Mouse (Mus musculus) liver (tissue): Measurements from ENCODE around the gene Hnrnpu.
"Not testable (repeated sequence)": the region's sequence is repeated elsewhere in the genome, so short reads cannot be mapped to it uniquely, and the experiment has no call there.

Experiments
- DNase-seq: peaks from one replicate; pipeline ENCODE4 v3.0.0-alpha.2; 2020; ENCODE audit warnings: mixed read lengths

The Hnrnpu gene

DNA sequence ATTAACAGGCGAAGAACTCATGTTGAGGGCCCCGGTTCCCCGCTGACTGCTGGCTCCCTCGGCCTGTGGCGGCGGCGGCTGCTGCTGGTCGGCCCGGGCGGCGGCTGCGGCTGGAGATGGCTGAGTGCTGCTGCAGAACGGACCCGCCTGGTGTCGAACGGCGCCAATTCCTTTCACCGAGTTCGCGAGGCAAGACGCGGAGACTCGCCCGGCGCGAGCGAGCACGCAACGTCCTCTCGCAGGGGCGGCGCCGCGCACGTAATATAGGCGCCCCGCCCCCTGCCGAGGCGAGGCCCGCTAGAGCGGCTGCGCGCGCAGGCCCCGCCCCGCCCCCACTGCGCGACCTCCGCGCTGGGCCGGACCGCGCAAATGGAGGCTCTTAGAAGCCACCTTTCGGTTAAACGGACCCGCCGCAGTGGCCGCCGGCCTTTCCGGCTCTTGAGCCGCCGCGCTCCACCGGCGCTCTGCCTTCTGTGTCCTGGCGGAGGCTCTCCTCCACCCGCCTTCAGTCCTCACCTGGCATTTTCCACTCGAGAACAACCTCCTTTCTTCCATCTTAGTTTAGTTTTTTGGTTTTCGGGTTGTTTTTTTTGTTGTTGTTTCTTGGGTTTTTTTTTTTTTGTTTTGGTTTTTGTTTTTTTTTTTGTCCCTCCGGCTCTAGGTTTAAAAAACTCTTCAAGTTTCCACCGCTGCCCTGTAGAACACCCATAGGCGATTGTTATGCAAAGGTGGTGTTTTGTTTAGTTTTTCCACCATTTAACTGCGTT is at the start of gene Hnrnpu:
Gene Hnrnpu, minus strand, starts transcription at position 247 of the 767 bp plus-strand sequence.
- peak; percentile 97 for DNase-seq

DNA sequence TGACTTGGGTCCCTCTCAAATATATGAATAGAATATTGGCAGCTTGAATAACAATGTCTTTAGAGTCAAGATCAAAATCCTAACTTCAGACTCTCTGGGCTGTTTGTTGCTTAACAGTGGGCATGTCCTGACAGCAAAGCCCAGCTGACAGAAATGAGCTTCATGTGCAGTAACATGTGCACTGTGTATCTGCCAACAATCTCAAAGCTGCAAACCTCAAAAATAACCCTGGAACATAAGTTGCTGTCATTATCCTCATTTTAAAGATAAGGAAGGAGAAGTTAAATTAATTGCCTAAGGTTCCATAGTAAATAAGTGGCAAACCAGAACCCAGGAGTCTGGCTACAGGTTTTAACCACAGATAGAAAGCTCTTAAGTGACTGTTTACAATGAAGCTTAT is 44.6 kb upstream of the Hnrnpu start:
- DNase-seq = no peak

DNA sequence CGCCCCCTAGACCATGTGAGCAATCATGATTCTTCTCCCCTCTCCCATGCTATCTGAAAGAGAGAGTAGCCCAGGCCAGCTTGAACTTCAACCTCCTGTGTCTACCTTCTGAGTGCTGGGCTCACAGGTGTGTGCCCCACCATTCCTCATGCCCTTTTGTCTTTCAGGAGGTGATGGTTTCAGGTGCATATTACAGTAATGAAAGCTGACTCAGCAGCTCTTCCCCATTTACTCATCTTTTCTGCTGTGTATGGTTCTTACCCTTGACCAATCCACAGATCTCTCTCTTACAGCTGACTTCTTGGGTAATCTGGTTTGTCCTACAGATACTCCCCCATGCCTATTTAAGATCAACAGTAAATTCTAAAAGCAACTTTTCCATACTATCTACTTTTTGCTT is 41.6 kb upstream of the Hnrnpu start:
- no peak for DNase-seq

DNA sequence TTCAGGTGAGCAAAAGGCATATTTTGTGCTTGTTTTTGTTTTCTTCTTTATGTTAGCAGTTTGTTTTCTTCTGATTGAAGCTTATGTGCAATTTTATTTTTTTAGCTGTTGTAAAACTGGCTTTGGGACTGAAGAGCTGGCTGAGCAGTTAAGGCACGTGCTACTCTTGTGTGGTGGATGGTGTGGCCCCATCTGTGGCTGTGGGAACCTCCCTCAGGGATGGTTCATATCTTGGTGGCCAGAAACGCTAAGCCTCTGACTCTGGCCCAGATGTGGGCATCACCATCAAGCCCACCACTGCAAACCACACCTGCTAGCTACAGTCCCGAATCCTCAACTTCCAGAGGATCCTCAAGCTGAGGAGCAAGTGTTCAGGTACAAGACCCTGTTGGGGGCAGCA is 40.5 kb upstream of the Hnrnpu start:
- no peak for DNase-seq

DNA sequence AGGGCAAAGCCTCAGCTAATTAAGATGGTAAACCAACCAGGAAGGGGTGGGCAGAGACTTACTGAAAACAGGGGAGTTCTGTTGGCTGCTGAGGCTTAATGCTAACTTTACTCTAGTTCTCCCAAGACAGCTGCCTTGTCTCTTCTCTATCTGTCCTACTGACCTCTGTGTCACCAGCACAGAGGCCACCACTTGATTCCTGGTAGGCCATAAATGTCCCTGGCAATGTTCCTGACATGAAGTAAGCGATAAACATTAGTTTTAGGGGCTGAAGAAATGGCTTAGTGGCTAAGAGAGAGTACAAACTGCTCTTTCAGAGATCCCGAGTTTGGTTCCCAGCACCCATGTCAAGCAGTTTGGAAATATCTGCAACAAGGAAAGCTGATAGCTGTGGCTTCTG is 39.3 kb upstream of the Hnrnpu start:
- DNase-seq = no peak

DNA sequence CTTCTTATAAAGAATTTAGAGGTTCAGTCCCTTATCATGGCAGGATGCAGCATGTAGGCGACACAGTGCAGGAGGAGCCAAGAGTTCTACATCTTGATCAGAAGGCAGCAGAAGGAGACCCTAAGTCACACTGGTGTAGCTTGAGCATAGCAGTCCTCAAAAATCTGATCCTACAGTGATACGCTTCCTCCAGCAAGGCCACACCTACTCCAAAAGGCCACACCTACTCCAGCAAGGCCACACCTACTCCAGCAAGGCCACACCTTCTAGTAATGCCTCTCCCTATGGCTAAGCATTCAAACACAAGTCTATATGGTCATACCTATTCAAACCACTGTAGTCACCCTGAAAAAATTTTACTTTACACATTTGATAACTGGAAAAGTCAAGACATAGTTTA is 38.5 kb upstream of the Hnrnpu start:
- DNase-seq = peak; percentile 68

DNA sequence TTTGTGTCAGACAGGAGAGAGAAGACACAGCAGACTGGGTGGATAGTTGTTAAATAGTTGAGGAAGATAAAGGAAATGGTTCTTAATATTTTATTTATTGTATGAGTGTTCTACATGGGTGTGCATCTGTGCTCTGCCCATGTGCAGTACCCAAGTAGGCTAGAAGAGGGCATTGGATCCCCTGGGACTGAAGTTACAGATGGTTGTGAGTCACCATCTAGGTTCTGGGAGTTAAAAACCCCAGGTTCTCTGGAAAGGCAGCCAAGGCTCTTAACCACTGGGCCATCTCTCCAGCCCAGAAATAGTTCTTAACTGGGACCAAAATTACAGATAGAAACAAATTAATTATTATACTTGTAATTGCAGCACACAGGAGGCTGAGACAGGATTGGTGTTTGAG is 37.8 kb upstream of the Hnrnpu start:
- DNase-seq = no peak

DNA sequence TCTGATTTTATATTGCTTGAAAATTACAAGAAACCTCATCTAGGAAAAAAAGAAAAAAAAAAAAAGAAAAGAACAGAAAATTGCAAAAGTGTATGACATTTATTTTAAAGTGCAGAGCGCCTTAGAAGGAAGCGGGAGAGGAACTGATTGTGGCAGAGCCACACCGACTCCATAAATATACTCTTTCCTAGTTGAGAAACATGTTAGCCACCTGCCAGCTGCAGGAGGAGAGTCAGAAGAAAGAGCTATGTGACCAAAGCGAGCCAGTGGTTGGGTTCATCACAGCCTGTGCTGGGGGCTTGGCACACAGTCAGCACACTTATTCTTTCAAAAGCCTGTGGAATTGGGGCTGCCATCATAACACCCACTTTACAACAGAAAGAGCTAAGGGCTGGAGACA is 35.1 kb upstream of the Hnrnpu start:
- no peak for DNase-seq

DNA sequence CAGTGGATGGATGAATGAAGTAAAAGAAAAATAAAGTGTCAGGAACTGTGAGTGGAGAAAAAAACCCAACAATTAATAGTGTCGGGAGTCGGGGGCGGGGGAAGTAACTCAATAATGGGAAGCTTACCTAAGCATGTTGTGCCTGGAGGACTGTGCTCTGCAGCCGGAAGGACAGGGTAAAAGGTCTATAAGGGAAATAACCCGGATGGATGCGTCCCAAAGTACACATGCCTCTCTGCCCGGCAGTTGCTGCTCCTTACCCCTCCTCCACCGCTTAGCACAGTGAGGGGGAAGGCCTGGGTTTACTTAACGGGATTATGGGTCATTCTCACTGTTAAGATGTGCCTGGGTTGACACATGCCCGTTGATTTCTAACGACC is 31.7 kb upstream of the Hnrnpu start:
- DNase-seq = peak; percentile 64

DNA sequence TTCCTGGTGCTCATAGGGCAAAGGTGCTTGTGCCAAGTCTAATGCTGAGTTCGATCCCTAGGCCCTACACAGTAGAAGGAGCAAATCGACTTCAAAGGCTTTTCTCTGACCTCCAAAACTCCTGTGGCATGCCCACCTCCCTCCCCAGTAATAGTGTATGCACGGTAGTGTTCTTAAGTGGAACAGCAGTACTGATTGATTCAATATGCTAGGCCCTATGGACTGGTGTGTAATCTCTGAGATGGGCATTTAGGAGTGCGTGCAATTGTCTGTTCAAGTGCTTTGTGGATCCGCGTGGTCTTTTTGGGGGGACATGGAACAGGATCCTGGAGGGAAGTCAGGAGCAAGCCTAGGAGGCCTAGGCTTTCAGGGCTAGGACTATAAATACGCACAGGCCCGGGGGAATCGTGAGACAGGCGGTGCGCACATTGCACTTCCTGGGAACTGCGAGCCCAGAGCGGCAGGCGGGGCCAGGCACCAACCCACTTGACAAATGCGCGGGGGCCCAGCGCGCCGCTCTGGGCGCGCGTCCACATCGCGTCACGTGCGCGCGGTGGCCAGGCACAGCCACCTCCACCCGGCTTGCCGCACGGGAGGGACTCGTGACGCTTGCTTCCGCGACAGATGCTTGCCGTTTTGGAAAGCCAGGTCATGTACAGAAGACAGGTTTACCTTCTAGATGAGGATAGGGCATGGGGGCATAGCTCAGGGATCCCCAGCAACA is 31.1 kb upstream of the Hnrnpu start:
- peak; percentile 87 for DNase-seq

DNA sequence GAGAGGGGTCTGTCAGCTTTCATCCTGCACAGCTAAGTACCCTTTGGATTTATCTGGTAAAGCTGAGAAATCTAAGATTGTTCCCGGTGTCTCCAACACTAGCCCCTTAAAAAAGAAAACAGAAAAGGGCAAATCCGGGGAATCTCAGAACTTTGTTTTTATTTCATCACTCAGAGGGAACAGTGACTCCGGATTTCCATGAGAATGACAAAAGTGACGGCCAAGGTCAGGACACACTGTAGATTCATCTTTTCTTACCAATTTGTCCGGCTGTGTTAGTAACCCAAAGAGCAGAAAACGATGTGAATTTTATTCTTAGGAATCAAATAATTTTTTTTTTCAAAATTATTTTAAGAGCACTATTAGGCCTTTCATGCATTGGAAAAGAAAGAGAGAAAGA is 30.5 kb upstream of the Hnrnpu start:
- no peak for DNase-seq

DNA sequence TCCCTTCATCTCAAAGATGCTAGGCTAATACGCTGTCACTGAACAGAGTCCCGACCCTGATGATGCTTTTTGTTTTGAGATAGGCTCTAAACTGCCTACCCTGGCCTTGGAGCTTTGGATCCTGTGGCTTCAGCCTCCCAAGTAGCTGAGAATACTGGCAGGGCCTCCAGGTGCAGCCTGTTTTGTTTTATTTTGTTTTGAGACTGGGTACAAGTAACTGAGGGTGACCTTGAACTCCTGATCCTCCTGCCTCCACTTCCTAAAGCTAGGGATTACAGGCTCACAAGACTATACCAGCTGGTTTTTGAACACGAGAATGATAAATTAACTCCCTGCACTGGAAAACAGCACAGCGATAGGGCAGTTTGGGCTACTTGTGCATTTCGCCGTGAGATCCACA is 27.6 kb upstream of the Hnrnpu start:
- DNase-seq = no peak

DNA sequence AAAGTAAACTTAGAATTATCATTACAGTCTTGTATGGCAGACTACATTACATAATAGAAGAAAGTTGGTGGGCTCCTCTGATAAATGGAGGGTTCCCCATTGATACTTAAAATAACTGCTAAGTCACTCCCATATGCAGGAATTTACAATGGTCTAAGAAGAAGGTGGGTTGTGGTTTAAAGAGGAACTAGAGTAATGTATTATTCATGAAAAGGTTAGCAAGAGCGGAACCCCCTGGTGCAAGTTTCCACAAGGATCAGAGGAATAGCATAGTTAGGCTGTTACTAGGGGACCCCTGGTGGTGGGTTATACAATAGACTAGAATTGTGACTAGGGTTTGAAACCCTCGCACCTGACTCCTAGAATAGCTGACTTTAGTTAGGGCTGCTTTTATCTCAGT is 23.1 kb upstream of the Hnrnpu start:
- no peak for DNase-seq

DNA sequence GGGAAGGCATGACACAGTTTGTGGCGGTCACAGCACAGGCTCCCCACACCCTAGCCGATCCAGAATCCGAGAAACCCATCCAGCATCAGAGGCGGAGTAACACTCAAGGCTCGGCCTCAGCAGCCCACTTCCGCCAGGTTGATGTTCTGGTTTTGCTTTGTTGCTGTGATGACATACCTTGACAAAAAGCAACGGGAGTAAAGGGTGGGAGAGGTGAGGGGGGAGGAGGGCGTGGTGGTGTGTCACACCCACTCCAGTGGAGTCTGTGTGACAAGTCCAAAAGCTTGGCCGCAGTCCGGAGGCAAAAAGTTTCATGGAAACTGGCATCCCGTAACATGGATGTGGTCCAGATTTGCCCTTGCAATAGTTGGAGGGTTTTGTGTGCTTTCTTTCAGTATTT is 22.7 kb upstream of the Hnrnpu start:
- no peak for DNase-seq

DNA sequence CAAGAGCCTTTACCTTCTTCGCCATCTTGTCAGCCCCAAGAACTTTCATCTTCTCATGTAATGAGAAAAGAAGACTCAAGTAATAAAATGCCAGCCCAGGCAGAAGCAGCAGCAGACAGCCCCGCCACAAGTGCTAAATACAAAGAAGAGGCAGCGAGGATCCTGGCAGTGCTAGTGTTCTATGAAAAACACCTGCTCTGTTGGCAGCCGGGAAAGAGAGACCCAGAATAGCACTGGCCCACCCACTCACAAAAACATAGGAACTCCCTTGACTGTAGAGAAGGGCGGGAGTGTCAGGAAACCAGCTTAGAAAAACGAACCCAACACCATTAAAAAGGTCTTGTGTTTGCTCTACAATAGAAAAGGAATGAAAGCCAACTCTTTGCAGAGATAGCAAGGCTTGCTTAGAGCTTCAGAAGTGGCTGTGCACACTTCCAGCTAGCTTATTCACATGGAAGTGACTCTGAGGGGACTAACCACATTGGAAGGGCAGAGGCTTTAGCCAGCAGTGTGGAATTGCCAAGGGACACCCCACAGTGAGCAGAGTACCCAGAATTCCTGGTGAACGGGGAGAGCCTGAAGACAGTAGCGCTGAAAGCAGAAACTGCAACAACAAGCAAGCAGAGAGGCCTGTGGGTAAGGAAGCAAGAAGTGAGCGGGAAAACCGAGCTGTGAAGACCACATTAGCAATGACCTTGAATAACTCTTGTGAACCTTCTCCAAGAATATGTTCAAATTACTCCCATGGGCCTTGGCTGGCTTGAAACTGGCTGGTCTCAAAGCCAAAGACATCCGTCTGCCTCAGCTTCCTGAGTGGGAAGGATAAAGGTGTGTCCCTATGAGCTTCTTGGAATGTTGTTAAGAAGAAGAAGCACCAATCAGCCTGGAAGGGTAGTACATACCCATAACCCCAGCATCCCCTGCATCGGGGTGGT is 20.4 kb upstream of the Hnrnpu start:
- DNase-seq = no peak

DNA sequence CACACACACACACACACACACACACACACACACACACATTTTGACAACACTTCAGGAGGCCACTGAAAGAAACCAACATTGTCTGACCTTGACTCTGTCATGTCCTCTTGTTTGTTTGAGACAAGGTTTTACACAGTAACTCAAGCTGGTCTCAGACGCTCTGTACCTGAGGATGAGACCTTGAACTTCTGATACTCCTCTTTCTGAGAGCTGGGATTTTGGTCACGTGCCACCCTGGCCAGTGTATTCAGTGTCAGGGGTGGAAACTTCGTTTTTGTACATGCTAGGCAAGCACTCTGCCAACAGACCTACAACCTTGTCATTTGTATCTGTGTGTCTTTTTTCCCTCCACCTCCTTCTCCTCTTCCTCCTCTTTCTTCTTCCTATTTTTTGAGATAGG is 17.0 kb upstream of the Hnrnpu start:
- no peak for DNase-seq

DNA sequence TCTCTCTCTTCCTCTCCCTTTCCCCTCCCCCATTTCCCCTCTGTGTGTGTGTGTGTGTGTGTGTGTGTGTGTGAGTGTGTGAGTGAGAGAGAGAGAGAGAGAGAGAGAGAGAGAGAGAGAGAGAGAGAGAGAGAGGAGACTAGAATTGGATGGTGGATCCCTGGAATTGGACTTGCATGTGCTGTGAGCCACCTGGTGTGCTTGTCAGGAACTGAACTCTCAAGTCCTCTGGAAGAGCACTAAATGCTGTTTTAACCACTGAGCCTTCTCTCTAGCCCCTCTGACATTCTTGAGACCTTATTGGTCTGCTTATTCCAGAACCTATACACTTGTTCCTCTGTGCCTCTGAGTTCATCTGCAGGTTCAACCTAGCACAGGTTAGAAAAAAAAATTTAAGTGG is 14.0 kb upstream of the Hnrnpu start:
- no peak for DNase-seq

DNA sequence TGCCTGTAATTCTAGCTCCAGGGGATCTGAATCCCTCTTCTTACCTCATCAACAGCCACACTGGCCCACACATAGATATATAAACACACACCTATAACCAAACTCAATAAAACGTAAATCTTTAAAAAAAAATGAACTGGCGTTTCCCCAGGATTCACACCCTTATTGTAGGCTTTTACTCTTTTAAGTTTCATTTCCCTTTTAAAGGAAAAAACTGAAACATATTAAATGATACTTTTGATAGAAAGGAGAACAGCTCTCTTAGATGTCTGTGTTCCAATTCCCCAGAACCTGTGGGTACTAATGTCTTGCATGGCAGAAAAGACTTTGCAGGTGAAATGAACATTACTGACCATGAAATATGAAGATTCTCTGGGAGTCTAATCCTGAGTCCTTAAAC is 13.2 kb upstream of the Hnrnpu start:
- no peak for DNase-seq

DNA sequence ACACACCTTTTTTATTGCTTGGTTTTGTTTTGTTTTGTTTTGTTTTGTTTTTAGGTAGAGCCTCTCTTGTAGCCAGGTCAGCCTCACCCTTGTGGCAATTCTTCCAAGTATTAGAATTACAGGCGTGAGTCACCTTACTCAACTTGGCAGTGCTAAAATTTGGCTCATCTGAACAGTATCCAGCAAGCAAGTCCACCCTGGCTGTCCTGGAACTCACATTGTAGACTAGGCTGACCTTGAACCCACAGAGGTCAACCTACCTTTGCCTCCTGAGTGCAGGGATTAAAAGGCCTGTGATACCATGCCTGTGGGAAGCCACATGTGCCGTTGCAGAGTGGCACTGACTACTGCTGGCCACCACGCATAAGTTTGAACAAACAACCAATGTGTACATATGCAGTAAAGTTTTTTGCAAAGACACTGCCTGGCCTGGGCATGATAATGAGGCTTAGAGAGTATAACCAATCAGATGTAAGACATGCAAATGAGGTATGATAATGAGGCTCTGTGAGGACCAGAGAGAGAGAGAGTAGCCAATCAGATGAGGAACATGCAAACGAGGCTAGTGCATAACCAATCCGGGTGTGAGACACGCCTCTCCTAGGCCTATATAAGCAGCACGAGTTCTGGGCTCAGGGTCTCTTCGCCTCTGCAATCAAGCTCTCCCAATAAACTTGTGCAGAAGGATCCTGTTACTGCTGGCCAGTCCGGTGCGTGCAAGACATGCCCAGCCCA is 6.6 kb upstream of the Hnrnpu start:
- DNase-seq = not testable (repeated sequence)

DNA sequence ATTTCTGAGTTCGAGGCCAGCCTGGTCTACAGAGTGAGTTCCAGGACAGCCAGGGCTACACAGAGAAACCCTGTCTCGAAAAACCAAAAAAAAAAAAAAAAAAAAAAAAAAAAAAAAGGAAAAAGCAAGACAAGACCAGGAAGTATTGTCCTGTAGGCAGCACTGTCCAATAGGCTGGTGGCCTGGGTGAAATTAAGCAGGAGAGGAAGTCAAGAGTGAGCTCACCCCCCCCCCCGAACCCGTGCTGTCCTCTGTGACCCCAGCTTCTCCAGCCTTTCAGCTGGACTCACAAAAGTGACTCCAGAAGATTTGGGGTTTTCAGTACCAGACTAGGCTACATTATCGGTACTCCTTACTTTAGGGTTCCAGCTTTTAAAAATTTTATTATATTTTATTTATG is 5.0 kb upstream of the Hnrnpu start:
- DNase-seq = no peak

DNA sequence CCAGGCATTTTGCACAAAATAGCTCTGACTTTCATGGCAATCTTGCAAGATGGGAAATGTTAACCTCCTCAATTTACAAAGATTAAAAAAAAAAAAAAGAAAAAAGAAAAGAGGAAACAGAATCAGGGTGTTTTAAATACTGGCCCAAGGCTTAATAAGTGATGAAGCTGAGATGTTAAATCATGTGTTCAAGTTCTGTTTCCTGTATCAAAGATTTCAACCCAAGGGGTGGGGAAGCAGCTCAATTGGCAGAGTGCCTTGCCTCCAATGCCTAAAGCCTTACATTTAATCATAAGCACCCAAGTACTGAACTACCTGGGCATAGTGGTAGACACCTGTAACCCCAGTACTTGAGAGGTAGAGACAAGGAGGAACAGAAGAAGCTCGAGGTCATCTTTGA is 4.5 kb upstream of the Hnrnpu start:
- DNase-seq = no peak

DNA sequence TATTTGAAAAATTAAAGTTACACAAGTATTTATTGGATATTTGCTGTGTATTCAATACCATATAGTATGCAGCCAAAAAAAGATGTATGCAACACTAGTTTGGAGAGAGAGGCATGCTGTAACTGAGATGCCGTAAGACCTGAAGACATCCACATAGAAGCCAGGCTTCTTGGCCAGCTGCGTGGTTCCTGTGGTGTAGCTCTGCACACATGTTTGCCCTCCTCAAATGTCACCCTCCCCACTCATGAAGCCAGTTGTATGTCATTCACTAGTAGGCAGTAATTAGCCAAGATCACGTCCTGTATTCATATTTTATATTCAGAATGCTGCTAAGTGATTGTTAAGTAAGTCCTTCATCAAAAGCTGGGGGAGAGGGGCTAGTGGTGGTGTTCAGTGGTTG is 3.8 kb upstream of the Hnrnpu start:
- no peak for DNase-seq

DNA sequence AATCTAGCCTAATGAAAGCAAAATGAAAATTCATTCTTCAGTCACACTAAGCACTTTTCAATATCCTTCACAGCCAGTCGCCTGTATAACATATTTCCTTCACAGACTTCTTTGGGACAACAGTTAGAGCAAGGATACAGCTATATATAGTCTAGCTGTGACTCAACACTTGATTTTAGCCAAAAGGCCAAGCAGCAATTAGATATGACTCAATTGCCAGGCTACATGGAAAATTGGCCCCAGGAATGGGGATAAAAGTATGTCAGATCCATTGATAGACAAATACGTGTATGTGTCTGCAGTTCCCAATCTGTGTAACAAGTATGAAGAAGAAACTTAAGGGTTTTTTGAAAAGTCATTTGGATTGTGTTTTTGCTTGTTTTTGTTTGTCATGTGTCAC is 2.6 kb upstream of the Hnrnpu start:
- DNase-seq = no peak
